Mouse (Mus musculus) hindbrain, postnatal 0 days (tissue): ENCODE measurements around the gene Fgf12. TPM values are rescaled to one million over a fixed set of nuclear protein-coding genes. Genes with fewer than 3 reads are reported as not detected.

Experiments
- ATAC-seq: fragments of 200-750 bp; cut with Nextera tagmentation; 2 replicates; pipeline ENCODE4 v1.8.0; 2017; ENCODE audit warnings: mild to moderate bottlenecking, moderate TSS enrichment, moderate library complexity
- DNase-seq: peaks from one replicate; pipeline ENCODE4 v3.0.0-alpha.2; 2015; ENCODE audit warnings: low spot score
- H3K27ac ChIP-seq: fragments of 300-500 bp; sonication (generic); 2 replicates; pipeline ENCODE4 v1.5.1; 2014; ENCODE audit warnings: mild to moderate bottlenecking
- H3K27me3 ChIP-seq: fragments of 300-500 bp; sonication (generic); 2 replicates; pipeline ENCODE4 v1.6.1; 2014; ENCODE audit warnings: low read length, mixed read lengths; ENCODE audit not compliant: insufficient read depth
- H3K36me3 ChIP-seq: fragments of 300-500 bp; sonication (generic); 2 replicates; pipeline ENCODE4 v1.6.1; 2014; ENCODE audit warnings: low read length, mixed read lengths; ENCODE audit not compliant: insufficient read depth
- H3K4me1 ChIP-seq: fragments of 300-500 bp; sonication (generic); 2 replicates; pipeline ENCODE4 v1.6.1; 2014; ENCODE audit warnings: antibody characterized with exemption, low read length, mixed read lengths; ENCODE audit not compliant: insufficient read depth
- H3K4me2 ChIP-seq: fragments of 300-500 bp; sonication (generic); 2 replicates; pipeline ENCODE4 v1.6.1; 2014; ENCODE audit warnings: low read depth, mild to moderate bottlenecking, low read length, moderate library complexity, mixed read lengths
- H3K4me3 ChIP-seq: fragments of 300-500 bp; sonication (generic); 2 replicates; pipeline ENCODE4 v1.5.1; 2014; ENCODE audit warnings: low read length
- H3K9ac ChIP-seq: fragments of 300-500 bp; sonication (generic); replicated peaks from 2 replicates; pipeline ENCODE4 v1.6.1; 2014; ENCODE audit warnings: mild to moderate bottlenecking, low read length, moderate library complexity, mixed read lengths
- H3K9me3 ChIP-seq: fragments of 300-500 bp; sonication (generic); 2 replicates; pipeline ENCODE4 v1.6.1; 2016; ENCODE audit warnings: low read length, mixed read lengths
- CTCF ChIP-seq: IDR thresholded peaks from 2 replicates; pipeline ENCODE4 v1.5.1; 2016; ENCODE audit warnings: antibody characterized with exemption, control low read depth, low read depth
- whole genome bisulfite sequencing: fragments of 180-500 bp; shearing (Covaris S2); extraction: QIAGEN DNeasy Blood & Tissue Kit; methylation state at CpG from one replicate; pipeline ENCODE4 v1.1.7; 2014; 5-methylcytosine and 5-hydroxymethylcytosine counted together
- polyA plus RNA-seq: library from polyadenylated mRNA; unstranded; fragments of >200 nt; fragmentation: Nextera tagmentation; extraction: Ambion mirVana; gene quantifications from 2 replicates; pipeline ENCODE4 v1.2.1, GENCODE M21; 2015
- total RNA-seq: library from RNA; depleted of rRNA; stranded (reverse); fragments of >200 nt; gene quantifications from 2 replicates; pipeline ENCODE4 v1.2.3, GENCODE M21; 2014

The Fgf12 gene
- total and polyA plus RNA-seq, 2 experiments from 2014 or later, result 39.8 to 70.4 TPM

GRCm38 (mm10) chr16:28592466-28592865, 160.4 kb downstream of the Fgf12 start:
- no peaks in the 10 kb centered on the region for H3K36me3 ChIP-seq
- 95% methylated on average over 6 of the region's 6 CpGs for WGBS

GRCm38 (mm10) chr16:28591583-28591982, 161.3 kb downstream of the Fgf12 start:
- no peak overlapping the region for H3K27ac ChIP-seq
- no peak overlapping the region for H3K4me2 ChIP-seq
- 71% methylated on average over 9 of the region's 9 CpGs for WGBS
- ATAC-seq (no peak), DNase-seq (no peak)
- no peaks in the 10 kb centered on the region for H3K9me3 ChIP-seq
- H3K27me3 ChIP-seq, result no peaks in the 10 kb centered on the region
- no peak overlapping the region for H3K9ac ChIP-seq
- H3K4me3 ChIP-seq, result no peak overlapping the region
- H3K36me3 ChIP-seq, result no peaks in the 10 kb centered on the region
- no peak for TF ChIP-seq CTCF
- H3K4me1 ChIP-seq, result no peaks in the 10 kb centered on the region

More at GRCm38 (mm10) chr16:28592466-28592865, 160.4 kb downstream of the Fgf12 start:
- Histone ChIP-seq H3K9ac (no peak overlapping the region), H3K4me2 (no peak overlapping the region), H3K4me1 (no peaks in the 10 kb centered on the region), H3K27ac (no peak overlapping the region), H3K4me3 (no peak overlapping the region), H3K27me3 (no peaks in the 10 kb centered on the region), H3K9me3 (no peaks in the 10 kb centered on the region)
- ATAC-seq (no peak), DNase-seq (no peak)
- TF ChIP-seq CTCF, result no peak

GRCm38 (mm10) chr16:28572212-28572611, 180.7 kb downstream of the Fgf12 start:
- TF ChIP-seq CTCF, result no peak
- no peak overlapping the region for H3K27ac ChIP-seq
- no peak overlapping the region for H3K9ac ChIP-seq
- no peaks in the 10 kb centered on the region for H3K9me3 ChIP-seq
- ATAC-seq (no peak), DNase-seq (no peak)
- no peak overlapping the region for H3K4me2 ChIP-seq
- H3K27me3 ChIP-seq, result no peaks in the 10 kb centered on the region
- H3K4me1 ChIP-seq, result no peaks in the 10 kb centered on the region
- 60% methylated on average over 3 of the region's 3 CpGs for WGBS
- H3K36me3 ChIP-seq, result no peaks in the 10 kb centered on the region
- H3K4me3 ChIP-seq, result no peak overlapping the region

- no peak for TF ChIP-seq CTCF
- Histone ChIP-seq H3K4me3 (peak overlapping the region; percentile 69), H3K4me2 (peak overlapping the region; percentile 97), H3K4me1 (no peaks in the 10 kb centered on the region; the same call in 1 of the 2 replicates), H3K36me3 (no peaks in the 10 kb centered on the region), H3K27ac (no peak overlapping the region), H3K9ac (peak overlapping the region; percentile 59), H3K9me3 (no peaks in the 10 kb centered on the region), H3K27me3 (0 out of 2 replicates have a peak, but pooled peaks cover 5% of the 10 kb centered on the region)
- WGBS, result under 1% methylated on average over 56 of the region's 58 CpGs
- DNase-seq (peak; percentile 8), ATAC-seq (peak; percentile 74)
Observed at GRCm38 (mm10) chr16:28564716-28565217, 188.1 kb downstream of the Fgf12 start.

GRCm38 (mm10) chr16:28564075-28564715, 188.7 kb downstream of the Fgf12 start:
- 0 out of 2 replicates have a peak, but pooled peaks cover 5% of the 10 kb centered on the region for H3K27me3 ChIP-seq
- no peak for TF ChIP-seq CTCF
- ATAC-seq, result peak; percentile 73
- DNase-seq, result peak; percentile 61
- no peaks in the 10 kb centered on the region for H3K9me3 ChIP-seq
- no peak overlapping the region for H3K27ac ChIP-seq
- H3K9ac ChIP-seq, result peak overlapping the region; percentile 59
- H3K4me3 ChIP-seq, result peak overlapping the region; percentile 69
- H3K4me2 ChIP-seq, result peak overlapping the region; percentile 97
- no peaks in the 10 kb centered on the region; the same call in 1 of the 2 replicates for H3K4me1 ChIP-seq
- 2% methylated on average over 45 of the region's 45 CpGs for WGBS
- no peaks in the 10 kb centered on the region for H3K36me3 ChIP-seq

- Histone ChIP-seq H3K27me3 (0 out of 2 replicates have a peak, but pooled peaks cover 5% of the 10 kb centered on the region), H3K4me2 (no peak overlapping the region), H3K4me1 (no peaks in the 10 kb centered on the region; the same call in 1 of the 2 replicates), H3K27ac (no peak overlapping the region), H3K36me3 (no peaks in the 10 kb centered on the region), H3K9ac (no peak overlapping the region), H3K9me3 (no peaks in the 10 kb centered on the region), H3K4me3 (no peak overlapping the region)
- ATAC-seq (no peak), DNase-seq (no peak)
- WGBS, result 79% methylated on average over 6 of the region's 6 CpGs
- TF ChIP-seq CTCF, result no peak
Observed at GRCm38 (mm10) chr16:28562847-28563246, 190.0 kb downstream of the Fgf12 start.

GRCm38 (mm10) chr16:28555219-28555618, 197.6 kb downstream of the Fgf12 start:
- TF ChIP-seq CTCF, result no peak
- Histone ChIP-seq H3K4me1 (no peaks in the 10 kb centered on the region), H3K4me2 (no peak overlapping the region), H3K27me3 (no peaks in the 10 kb centered on the region), H3K9me3 (no peaks in the 10 kb centered on the region), H3K36me3 (no peaks in the 10 kb centered on the region), H3K4me3 (no peak overlapping the region), H3K27ac (no peak overlapping the region), H3K9ac (no peak overlapping the region)
- ATAC-seq, result no peak
- DNase-seq, result no peak
- 82% methylated on average over 10 of the region's 10 CpGs for WGBS
